Mouse (Mus musculus) WW6 (cell line): ENCODE results near the gene Sipa1l2.

Experiments
- DNase-seq: peaks from one replicate; pipeline ENCODE4 v3.0.0-alpha.2; 2013; ENCODE audit warnings: low read depth, low spot score

Sipa1l2 gene

DNA sequence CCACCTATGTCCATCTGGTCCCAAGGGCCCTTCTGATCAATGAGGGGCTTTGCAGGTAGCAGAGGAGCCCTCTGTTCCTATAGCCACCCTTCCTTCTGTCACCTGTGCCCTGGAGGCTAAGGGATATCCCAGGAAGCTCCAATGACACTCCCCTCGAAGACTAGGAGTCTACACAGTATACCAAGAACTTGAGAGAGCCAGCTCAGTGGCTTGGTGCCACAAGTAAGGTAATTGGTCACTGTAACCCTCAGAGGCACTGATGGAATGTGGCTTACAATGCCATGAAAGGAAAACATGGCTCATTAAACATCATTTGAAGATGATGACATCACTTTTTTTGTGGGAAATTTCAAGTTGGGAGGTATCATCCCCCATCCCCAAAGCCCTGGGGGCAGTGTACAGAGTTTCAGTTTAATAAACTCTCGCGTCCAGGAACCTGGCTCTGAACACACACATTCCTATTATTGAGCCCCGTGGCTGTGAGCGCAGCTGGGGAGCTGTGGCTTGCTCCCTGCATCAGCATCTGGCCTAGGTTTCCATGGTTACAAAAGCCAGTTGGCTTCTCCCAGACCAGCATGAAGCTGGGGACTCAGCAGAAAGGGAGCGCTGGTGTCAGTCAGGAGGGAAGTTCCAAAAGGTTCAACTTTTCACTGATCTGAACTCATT lies 104.3 kb downstream of the Sipa1l2 start:
- DNase-seq = no peak

DNA sequence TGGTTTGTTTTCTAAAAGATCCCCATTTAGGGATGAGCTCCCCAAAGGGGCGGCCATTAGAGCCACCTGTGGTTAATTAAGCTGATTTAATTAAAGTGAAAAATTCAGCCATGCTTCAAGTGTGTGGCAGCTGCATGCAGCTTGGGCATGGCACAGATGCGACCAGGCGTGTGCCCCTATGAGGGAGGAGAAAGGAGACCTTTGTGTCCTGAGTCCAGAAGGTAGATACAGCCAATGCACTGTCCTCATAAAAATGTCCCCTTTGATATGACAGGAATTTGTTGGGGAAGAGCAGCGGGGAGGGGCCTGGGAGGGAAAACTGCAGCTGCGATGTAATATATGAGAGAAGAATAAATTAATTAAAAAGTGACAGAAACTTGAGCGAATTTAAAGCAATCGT lies 106.7 kb downstream of the Sipa1l2 start:
- DNase-seq = no peak

DNA sequence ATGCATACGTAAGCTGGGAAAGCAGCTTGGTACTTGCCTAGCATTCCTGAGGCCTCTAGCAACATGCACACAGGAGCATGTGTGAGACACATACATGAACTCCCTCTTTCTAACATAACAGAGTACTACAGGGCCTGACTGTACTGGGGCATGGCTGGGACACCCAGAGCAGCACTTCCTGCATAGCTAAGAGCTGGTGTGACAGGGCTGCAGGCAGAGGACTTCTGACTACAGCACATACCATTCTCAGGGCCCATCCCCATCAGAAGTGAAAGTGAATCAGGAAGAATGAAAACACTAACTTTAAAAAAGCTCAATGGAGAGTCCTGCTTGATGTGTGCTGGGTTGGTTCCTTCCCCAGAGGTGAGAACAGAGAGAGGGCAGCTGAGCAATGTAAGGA lies 108.1 kb downstream of the Sipa1l2 start:
- DNase-seq = no peak

DNA sequence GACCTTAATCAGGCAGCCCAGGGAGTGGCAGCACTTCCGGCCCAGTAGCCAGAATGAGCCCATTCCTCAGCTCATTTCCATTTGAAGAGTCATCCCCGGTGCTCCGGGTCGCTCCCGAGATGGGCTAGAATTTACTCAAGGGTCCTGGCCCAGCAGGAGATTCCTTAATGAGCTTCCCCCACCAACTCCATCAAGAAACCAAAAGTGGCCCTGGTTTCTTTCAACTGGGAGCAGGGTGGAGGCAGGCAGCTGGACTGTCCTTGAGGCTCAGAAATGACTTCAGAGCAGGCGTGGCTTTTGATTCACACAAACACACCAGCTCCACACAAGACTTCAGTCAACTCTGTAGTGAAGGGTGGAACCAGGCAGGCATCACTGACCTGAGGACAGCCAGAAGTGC lies 109.0 kb downstream of the Sipa1l2 start:
- peak; percentile 46 for DNase-seq

DNA sequence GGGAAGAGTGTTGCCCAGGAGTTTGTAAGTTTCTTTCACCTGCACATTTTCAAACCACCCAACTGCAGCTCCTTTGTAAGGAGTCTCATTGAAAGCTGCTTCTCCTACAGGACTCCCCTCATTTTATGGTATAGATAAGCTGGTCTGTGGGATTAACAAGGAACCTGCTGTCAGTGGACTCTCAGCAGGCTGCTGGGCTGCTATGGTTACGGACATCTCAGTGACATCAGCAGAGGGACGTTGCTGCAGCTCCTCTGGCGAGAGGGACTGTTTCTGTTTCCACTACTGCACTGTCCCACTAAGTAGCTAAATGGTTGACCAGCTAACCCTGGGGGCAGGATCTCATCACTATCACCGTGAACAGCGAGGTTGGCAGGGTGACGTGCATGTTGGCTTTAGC lies 120.6 kb downstream of the Sipa1l2 start:
- no peak for DNase-seq

DNA sequence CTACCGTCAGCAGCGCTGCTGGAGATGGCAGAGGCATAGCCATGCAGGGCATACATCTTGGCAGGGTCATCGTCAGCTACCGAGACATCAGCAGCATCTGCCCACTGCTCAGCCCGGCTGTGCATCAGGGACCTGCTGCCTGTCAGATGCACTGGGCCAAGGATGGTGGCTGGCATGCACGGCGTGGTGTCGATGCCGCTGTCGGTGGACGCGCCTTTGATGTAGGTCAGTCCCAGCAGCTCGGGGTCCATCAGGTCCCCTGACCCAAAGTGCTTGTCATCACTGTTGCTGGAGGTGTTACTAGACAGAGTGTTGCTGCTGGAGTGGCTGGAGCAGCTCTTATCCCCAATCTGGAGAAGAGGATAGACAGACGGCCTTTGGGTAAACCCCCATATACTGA lies 122.1 kb downstream of the Sipa1l2 start:
- no peak for DNase-seq

DNA sequence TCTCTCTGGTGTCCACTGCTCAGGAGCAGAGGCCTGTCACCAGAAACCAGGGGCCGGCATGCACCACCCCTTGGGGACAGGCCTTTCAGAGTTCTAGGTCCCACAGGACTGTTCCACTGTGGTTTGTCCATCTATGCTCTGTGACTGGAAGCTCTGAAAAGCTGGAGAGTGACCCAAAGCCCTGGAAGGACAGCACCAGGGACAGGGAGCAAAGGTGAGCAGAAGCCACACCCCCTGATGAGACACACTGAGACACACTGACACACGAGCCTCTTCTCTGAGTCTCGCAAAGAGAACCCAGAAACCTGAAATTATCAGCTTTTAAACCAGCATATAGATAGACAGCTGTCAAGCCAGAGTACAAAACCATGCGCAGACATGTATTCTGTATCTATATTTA lies 123.4 kb downstream of the Sipa1l2 start:
- DNase-seq = no peak

DNA sequence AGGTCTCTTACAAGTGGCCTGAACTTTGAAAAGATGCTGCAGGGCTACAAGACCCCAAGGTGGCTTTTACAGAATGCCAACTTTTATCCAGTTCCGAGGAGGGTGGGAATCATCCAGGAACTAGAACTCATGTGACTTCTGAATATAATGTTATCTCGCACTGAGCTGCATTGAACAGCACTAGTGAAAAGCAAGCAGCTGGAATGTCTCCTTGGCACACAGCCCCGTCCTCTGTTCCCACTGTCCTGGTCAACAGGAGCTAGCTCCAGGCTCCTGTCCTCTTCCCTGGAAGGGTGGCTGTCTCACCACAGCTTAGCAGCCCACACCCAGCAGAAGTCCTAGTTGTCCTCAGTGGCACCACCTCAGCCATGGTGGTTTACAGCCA lies 124.4 kb downstream of the Sipa1l2 start:
- DNase-seq = no peak

DNA sequence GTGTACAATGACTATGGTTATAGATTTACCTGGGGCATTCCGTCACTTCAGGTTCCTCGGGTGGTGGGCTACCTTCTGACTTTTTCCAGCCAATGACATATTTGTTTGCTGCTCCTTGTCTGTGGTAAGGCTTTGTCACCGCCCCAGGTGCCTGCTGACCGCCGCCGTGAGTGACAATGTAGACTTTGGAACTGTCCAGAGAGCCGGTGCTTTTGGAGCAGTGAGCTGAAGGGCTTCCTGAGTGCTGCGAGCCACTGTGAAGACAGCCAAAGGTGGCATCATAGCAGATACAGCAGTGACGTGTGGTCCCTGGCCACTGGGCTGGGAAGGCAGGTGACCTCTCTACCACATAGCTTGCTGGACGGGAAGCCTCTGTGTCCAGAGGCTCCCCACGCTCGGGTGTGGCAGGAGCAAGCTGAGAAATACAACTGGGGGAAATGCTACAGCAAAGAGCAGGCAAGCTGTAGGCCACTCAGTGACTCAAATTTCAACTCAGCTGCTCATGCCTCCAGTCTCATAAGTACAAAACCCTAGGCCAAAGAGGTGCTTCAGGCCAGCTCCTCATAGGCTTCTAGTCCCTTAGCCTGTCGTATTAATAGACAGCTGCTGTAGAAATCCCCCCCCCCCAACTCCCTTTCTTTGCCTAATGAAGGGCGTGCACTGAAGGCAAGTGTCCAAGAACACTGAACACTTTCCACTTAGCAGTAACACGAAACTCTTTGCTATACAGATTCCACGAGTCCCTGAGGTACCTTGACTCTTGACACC lies 125.0 kb downstream of the Sipa1l2 start:
- DNase-seq = no peak

DNA sequence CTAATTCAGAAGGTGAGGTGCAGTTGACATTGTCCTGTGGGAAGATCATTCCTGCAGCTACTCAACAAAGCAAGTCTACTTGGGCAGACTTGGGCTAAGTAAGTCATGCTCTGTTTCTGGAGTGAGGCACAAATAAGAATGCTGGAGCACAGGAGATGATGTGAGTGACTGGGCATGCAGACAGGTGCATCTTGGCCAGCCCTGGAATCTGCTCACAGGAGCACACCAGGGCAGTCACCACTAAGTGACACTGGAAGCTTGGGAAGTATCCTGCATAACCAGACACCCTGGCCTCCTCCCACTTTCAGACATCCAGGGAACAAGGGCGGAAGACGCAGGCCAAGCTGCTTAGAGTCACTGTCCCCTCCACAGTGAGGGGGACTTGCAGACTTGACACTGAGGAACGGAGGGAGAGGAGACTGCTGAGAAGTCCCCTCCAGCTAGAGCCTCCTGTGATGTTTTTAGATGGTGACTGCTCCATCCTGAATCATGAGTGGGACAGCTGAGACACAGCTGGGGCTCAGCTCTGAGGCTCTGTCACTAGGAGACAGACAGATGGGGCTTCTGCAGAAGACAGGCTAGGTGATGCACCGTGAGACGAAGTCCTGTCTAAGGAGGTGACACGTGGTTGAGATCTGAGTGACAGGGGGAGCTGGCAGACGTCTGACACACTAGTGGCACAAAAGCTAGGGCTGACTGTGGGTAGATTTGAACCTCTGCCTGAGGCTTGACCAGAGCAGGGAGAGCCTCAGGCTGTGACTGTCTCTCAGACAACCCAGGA lies 134.1 kb downstream of the Sipa1l2 start:
- DNase-seq = no peak

DNA sequence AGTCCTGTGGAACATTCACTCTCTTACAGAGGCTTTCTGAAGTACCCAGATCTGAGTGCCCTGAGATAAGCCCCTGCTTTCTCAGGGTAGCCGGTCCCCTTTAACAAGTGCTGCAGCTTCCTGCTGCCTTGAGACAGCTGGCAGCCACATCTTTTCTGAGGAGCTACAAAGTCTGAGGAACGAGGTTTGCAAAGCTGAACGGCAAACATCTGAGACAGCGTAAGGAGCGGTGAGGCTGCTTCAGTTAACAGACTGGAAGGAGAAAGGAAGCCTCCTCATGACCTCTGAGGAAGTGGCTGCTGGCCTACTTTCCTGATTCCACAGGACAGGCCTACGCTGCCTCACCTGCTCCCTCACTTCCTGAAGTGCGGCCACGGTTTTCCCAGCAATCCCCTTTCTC lies 135.5 kb downstream of the Sipa1l2 start:
- no peak for DNase-seq

DNA sequence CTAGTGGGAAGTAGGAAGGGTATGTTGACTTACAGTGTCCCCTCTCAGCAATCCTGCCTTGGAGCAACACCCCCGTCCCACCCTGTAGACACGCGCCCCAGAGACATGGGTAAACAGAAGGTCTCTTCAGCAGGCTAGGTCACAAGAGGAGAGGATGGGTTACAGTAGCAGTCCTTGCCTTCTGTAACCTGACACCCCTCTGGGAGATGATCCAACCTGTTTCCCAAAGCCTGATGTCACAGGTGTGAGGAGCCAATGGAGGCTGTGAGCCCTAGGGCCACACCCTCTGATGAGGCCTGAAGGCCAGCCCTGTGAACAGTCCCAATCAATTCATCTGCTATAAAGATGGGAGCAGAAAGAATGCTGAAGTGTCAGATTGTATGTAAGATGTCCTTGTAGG lies 138.3 kb downstream of the Sipa1l2 start:
- no peak for DNase-seq

DNA sequence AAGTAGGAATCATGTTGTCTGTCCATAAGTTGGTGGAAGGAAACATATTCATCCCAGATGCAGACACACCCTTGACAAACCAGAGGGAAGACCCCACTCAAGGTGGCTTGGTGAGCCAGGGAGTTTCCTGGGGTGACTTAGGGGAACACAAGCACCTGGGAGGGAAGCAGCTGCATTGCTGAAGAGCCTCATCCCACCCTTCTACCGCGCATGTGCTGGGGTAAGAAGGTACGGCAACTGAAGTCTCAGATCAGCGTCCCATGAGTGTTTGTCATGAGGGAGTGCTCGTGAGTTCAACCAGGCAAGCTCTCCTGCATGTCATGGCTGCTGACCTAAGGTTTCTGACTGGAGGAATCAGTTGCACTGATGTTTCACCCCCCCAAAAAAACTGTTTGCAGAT lies 138.8 kb downstream of the Sipa1l2 start:
- DNase-seq = no peak

DNA sequence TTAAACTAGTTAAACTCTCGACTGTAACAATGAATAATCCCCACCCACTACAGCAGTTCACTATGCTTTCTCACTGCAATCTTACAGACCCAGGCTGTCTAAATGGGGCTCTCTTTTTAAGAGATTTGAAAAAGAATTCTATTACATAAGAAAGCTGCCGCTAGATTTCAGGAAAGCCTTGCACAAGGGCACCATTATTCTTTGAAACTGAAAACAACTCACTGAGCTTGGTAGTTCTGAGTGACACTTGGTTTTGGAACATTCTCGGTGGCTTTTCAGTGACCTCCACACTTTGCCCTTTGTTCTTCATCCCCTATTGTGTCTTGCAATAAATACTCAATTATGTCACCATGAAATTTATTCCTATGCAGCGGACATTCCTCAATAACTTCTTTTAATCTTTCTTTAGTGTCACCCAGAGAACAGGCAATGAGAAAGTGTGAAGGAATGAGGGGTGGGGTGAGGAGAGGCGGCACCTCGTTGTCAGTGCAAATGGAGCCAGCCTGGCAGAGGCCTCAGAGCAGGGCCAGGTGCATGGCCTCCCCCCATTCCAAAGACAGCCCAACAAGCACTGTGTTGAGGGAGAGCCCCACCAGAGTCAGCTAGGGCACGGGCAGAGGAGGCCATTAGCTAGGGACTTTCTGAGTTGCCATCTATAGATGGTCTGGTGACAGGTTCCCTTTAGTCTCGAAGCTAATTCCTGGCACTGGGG lies 140.5 kb downstream of the Sipa1l2 start:
- DNase-seq = no peak

DNA sequence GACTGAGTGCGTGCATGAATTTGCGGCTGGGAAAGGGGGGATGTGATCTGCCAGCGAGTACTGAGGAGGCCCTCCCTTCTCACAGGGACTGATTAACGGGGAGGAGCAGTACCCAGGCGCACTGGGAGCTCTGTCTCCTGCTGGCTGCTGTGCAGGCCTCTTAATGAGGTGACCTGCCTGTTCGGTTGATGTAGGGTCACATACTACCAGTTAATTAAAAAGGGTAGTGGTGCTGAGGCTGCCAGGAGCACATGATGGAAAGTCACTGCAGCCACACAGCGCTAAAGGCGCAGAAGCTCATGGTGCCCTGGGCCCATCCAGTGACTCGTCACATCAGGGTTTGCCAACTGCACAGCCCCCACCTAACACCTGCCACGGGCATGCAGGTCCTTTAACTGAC lies 145.7 kb downstream of the Sipa1l2 start:
- DNase-seq = no peak

DNA sequence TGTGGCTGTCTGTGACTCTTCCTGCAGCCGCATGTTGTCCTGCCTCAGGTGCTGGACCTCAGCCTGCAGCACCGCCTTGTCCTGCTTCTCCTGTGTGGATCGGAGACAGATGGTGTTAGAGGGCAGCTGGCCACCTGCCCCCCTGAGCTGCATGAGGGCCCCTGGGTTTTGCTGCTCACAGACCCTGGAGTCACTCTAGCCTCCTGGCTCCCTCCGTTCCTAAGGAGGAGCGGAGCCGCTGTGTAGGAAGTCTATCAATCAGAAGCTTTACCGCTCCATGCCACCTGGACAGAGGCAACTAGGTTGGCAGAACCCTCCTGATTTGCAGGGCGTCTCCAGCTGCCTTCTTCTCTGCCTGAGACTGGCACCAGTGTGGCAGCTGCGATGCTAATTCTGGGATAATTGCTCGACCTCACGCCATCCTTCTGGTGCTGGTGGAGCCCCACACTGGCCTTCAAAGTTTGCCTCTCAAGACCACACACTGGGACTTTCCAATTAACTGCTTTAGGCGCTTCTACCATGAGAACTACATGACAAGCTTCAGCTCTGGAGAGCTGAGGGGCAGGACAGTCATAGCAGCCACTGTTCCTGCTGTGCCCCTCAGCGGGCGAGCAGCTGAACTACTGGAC lies 150.3 kb downstream of the Sipa1l2 start:
- no peak for DNase-seq

DNA sequence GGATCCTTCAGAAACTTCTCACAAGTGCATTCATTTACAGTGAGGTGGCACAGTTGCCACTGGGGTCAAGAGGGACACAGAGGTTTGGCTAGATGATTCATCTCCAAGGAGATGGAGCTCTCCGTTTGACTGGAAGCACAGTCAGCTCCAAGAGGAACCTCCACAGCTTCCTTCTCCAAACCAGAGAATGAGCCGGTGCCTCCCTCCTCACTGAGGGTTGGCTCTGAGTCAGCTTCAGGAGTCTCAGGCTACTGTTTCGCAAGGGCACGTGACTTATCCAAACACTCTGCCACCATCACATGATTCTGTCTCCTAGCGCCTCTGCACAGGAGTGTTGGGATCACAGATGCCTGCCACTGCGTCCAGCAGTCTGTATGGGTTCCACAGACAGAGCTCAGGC lies 153.5 kb downstream of the Sipa1l2 start:
- no peak for DNase-seq

DNA sequence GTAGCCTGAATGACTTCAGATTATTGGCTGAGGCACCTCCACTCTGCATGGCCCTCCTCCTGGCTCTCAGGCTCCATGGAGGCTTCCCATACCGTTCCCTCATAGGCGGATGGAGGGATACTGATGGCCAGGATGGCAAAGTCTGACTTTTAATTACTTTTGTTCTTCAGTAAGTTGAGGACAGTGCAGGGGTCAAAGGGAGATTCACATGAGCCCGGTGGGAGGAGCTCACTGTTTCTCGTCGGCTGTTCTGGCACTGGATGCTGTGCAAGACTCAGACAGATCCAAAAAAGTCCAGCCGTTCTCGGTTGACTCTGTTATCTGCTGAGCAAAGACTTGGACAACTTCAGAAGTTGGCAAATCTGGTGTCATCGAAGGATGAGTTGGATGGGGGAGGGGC lies 155.0 kb downstream of the Sipa1l2 start:
- no peak for DNase-seq

DNA sequence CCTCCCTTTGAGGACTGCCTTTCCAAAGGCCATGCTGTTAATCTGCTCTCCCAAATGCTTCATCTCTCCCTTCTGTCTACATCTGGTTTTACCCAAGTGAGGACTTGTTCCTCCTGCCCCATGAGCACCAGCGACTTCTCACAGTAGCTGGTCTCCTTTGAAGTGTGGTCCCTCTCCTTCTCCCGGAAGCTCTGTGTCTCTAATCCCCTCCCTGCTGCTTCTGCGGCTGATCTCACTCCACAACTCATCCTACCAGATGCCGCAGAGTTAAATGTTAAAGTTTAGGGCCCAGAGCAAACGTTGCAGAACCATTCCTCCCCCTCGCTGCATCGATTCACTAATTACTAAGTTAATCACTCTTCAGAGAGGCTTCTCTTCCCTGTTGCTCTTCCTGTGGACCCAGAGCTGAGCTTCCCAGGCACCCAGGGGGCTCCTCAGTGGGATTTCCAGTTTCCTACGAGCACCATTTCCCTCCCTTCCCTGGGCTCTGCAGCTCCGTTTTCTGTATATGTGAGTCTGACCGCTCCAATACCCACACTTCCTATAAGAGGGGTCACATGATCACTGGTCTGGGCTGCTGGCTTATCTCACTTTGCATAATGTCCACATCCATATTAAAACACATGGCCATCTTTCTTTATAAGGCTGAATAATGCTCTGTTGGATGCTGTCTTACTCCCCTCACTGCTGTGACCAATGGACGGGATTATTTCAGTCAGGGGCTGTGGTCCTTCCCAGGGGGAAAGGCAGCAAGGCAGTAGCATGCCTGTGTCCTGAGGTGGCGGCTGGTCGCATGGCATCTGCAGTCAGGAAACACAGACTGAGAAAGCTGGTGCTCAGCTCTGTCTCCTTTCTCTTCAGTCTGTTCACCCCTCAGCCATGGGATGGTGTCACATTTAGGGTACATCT lies 156.4 kb downstream of the Sipa1l2 start:
- no peak for DNase-seq

DNA sequence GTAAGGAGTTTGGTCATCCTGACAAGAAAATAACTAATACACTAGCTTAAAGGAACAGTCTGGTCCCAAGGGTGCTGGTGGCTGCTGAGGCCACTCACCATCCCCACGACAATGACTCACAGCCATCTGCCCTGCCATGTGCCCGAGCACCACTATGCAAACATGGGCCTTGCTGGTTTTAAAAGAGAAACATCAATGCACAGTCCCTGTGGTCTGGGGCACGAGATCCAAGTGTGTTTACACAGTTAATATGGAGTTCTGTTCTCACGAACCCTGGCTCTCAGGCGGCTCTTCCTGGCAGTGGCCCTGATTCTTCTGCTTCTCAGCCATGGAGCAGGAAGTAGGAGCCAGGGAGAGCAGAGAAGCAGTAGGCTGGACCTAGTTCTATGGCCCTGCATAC lies 159.0 kb downstream of the Sipa1l2 start:
- no peak for DNase-seq

DNA sequence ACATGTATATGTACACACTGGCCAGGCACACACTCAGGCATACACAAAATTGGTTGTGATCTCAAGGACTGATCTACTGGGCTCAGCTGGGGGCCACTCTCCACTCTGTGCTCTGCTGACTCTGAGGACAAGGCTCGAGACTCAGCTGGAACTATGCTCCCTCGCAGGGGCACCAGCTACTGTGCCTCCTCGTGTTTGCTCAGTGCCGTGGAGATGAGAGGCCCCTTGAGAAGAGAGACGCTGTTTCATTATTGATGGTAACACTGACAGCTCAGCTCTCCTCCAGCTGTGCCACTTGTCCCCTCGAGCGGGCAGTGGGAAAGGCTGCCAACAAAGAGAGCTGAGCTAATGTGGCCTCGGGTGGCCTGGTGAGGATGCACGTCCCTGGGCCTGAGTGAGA lies 161.9 kb downstream of the Sipa1l2 start:
- no peak for DNase-seq
